Mouse (Mus musculus) hindbrain, embryonic 10.5 days (tissue): Measurements from ENCODE around the gene Picalm. TPM values are rescaled to one million over a fixed set of nuclear protein-coding genes. Genes with fewer than 3 reads are reported as not detected.
A peak's percentile ranks its signal among the peaks of the same experiment; 100 is the strongest.

ENCODE experiments used
- DNase-seq: peaks from one replicate; pipeline ENCODE4 v3.0.0-alpha.2; 2017; ENCODE audit warnings: low spot score
- H3K27ac ChIP-seq: fragments of 300-500 bp; sonication (generic); 2 replicates; pipeline ENCODE4 v1.5.1; 2016; ENCODE audit warnings: mild to moderate bottlenecking, moderate library complexity
- H3K27me3 ChIP-seq: fragments of 300-500 bp; sonication (generic); 2 replicates; pipeline ENCODE4 v1.6.1; 2016; ENCODE audit warnings: mild to moderate bottlenecking; ENCODE audit not compliant: poor library complexity, insufficient read depth, severe bottlenecking
- H3K36me3 ChIP-seq: fragments of 300-500 bp; sonication (generic); 2 replicates; pipeline ENCODE4 v1.6.1; 2016; ENCODE audit warnings: mild to moderate bottlenecking, moderate library complexity
- H3K4me1 ChIP-seq: fragments of 300-500 bp; sonication (generic); replicated peaks from 2 replicates; pipeline ENCODE4 v1.6.1; 2016; ENCODE audit warnings: mild to moderate bottlenecking
- H3K4me3 ChIP-seq: fragments of 300-500 bp; sonication (generic); 2 replicates; pipeline ENCODE4 v1.5.1; 2016; ENCODE audit warnings: mild to moderate bottlenecking, moderate library complexity
- H3K9me3 ChIP-seq: fragments of 300-500 bp; sonication (generic); 2 replicates; pipeline ENCODE4 v1.6.1; 2016; ENCODE audit warnings: mild to moderate bottlenecking, moderate library complexity
- WGBS: fragments of 180-500 bp; shearing (Covaris S2); methylation state at CpG from one replicate; pipeline ENCODE4 v1.1.7; 2016; 5-methylcytosine and 5-hydroxymethylcytosine counted together
- polyA plus RNA-seq: library from polyadenylated mRNA; unstranded; fragments of >200 nt; fragmentation: Nextera tagmentation; extraction: Ambion mirVana; gene quantifications from 2 replicates; pipeline ENCODE4 v1.2.1, GENCODE M21; 2016

Gene Picalm
- polyA plus RNA-seq, 1 experiment from 2014 or later = 26.3 TPM

GRCm38 (mm10) chr7:90100614-90101160 lies 29.3 kb upstream of the Picalm start:
- H3K4me3 ChIP-seq = no peak overlapping the region

GRCm38 (mm10) chr7:90116100-90116499 lies 13.9 kb upstream of the Picalm start:
- no peaks in the 10 kb centered on the region for H3K4me1 ChIP-seq
- no peaks in the 10 kb centered on the region for H3K9me3 ChIP-seq
- no peak overlapping the region for H3K4me3 ChIP-seq
- no peak for DNase-seq
- no peaks in the 10 kb centered on the region for H3K36me3 ChIP-seq
- no peak overlapping the region for H3K27ac ChIP-seq
- 100% methylated on average over 2 of the region's 2 CpGs for WGBS
- no peaks in the 10 kb centered on the region for H3K27me3 ChIP-seq

More at GRCm38 (mm10) chr7:90100614-90101160, 29.3 kb upstream of the Picalm start:
- Histone ChIP-seq H3K4me1 (peaks cover 6% of the 10 kb centered on the region), H3K9me3 (no peaks in the 10 kb centered on the region), H3K27me3 (no peaks in the 10 kb centered on the region; the same call in 1 of the 2 replicates), H3K27ac (no peak overlapping the region), H3K36me3 (no peaks in the 10 kb centered on the region)
- DNase-seq = no peak
- 87% methylated on average over 3 of the region's 3 CpGs for WGBS

GRCm38 (mm10) chr7:90120106-90120505 lies 9.9 kb upstream of the Picalm start:
- Histone ChIP-seq H3K27ac (no peak overlapping the region), H3K9me3 (no peaks in the 10 kb centered on the region), H3K4me3 (no peak overlapping the region), H3K4me1 (no peaks in the 10 kb centered on the region), H3K36me3 (0 out of 2 replicates have a peak, but pooled peaks cover 3% of the 10 kb centered on the region), H3K27me3 (no peaks in the 10 kb centered on the region)
- no peak for DNase-seq
- 90% methylated on average over 4 of the region's 4 CpGs for WGBS

GRCm38 (mm10) chr7:90124991-90125390 lies 5.0 kb upstream of the Picalm start:
- Histone ChIP-seq H3K27me3 (no peaks in the 10 kb centered on the region), H3K4me3 (no peak overlapping the region), H3K9me3 (no peaks in the 10 kb centered on the region), H3K36me3 (0 out of 2 replicates have a peak, but pooled peaks cover 3% of the 10 kb centered on the region), H3K4me1 (peaks cover 9% of the 10 kb centered on the region), H3K27ac (no peak overlapping the region)
- DNase-seq = no peak
- WGBS = 91% methylated on average over 5 of the region's 5 CpGs

GRCm38 (mm10) chr7:90128631-90129200 lies 1.3 kb upstream of the Picalm start:
- Histone ChIP-seq H3K27ac (peak overlapping the region; percentile 99), H3K4me3 (peak overlapping the region; percentile 94), H3K9me3 (no peaks in the 10 kb centered on the region), H3K36me3 (0 out of 2 replicates have a peak, but pooled peaks cover 3% of the 10 kb centered on the region), H3K4me1 (peaks cover 21% of the 10 kb centered on the region), H3K27me3 (no peaks in the 10 kb centered on the region)
- 85% methylated on average over 8 of the region's 8 CpGs for WGBS
- no peak for DNase-seq

- peak overlapping the region; percentile 94 for H3K4me3 ChIP-seq
- peak overlapping the region; percentile 99 for H3K27ac ChIP-seq
- no peak for DNase-seq
- under 1% methylated on average over 12 of the region's 12 CpGs for WGBS
- H3K9me3 ChIP-seq = no peaks in the 10 kb centered on the region
- H3K36me3 ChIP-seq = no peaks in the 10 kb centered on the region
- peaks cover 21% of the 10 kb centered on the region for H3K4me1 ChIP-seq
- no peaks in the 10 kb centered on the region for H3K27me3 ChIP-seq
Observed at GRCm38 (mm10) chr7:90129271-90129731, 712 bp upstream of the Picalm start.

- peak overlapping the region; percentile 94 for H3K4me3 ChIP-seq
- H3K36me3 ChIP-seq = no peaks in the 10 kb centered on the region
- H3K27ac ChIP-seq = peak overlapping the region; percentile 99
- no peaks in the 10 kb centered on the region for H3K9me3 ChIP-seq
- H3K27me3 ChIP-seq = no peaks in the 10 kb centered on the region
- H3K4me1 ChIP-seq = peaks cover 21% of the 10 kb centered on the region
- peak; percentile 50 for DNase-seq
- under 1% methylated on average over 39 of the region's 39 CpGs for WGBS
Observed at GRCm38 (mm10) chr7:90130501-90131375, 725 bp downstream of the Picalm start.

- no peak for DNase-seq
- H3K27me3 ChIP-seq = no peaks in the 10 kb centered on the region
- H3K27ac ChIP-seq = peak overlapping the region; percentile 99
- H3K4me1 ChIP-seq = peaks cover 21% of the 10 kb centered on the region
- H3K36me3 ChIP-seq = no peaks in the 10 kb centered on the region
- peak overlapping the region; percentile 94 for H3K4me3 ChIP-seq
- under 1% methylated on average over 2 of the region's 2 CpGs for WGBS
- H3K9me3 ChIP-seq = no peaks in the 10 kb centered on the region
Observed at GRCm38 (mm10) chr7:90131376-90131651, 1.3 kb downstream of the Picalm start.

GRCm38 (mm10) chr7:90131831-90132241 lies 1.8 kb downstream of the Picalm start:
- no peaks in the 10 kb centered on the region for H3K27me3 ChIP-seq
- H3K4me3 ChIP-seq = peak overlapping the region; percentile 94
- peak overlapping the region; percentile 99 for H3K27ac ChIP-seq
- DNase-seq = no peak
- no peaks in the 10 kb centered on the region for H3K36me3 ChIP-seq
- H3K4me1 ChIP-seq = peaks cover 21% of the 10 kb centered on the region
- 34% methylated on average over 7 of the region's 7 CpGs for WGBS
- H3K9me3 ChIP-seq = no peaks in the 10 kb centered on the region

GRCm38 (mm10) chr7:90132322-90132721 lies 2.3 kb downstream of the Picalm start:
- Histone ChIP-seq H3K9me3 (no peaks in the 10 kb centered on the region), H3K4me3 (peak overlapping the region; percentile 94), H3K27me3 (no peaks in the 10 kb centered on the region), H3K27ac (no peak overlapping the region), H3K36me3 (no peaks in the 10 kb centered on the region), H3K4me1 (peaks cover 21% of the 10 kb centered on the region)
- 78% methylated on average over 3 of the region's 3 CpGs for WGBS
- DNase-seq = no peak

GRCm38 (mm10) chr7:90136736-90137135 lies 6.7 kb downstream of the Picalm start:
- no peaks in the 10 kb centered on the region for H3K27me3 ChIP-seq
- H3K27ac ChIP-seq = no peak overlapping the region
- peaks cover 11% of the 10 kb centered on the region for H3K4me1 ChIP-seq
- H3K9me3 ChIP-seq = no peaks in the 10 kb centered on the region
- no peak overlapping the region for H3K4me3 ChIP-seq
- no peaks in the 10 kb centered on the region for H3K36me3 ChIP-seq
- DNase-seq = no peak
- 79% methylated on average over 3 of the region's 3 CpGs for WGBS

- Histone ChIP-seq H3K9me3 (no peaks in the 10 kb centered on the region), H3K4me1 (no peaks in the 10 kb centered on the region), H3K27ac (no peak overlapping the region), H3K27me3 (no peaks in the 10 kb centered on the region), H3K36me3 (no peaks in the 10 kb centered on the region), H3K4me3 (no peak overlapping the region)
- no peak for DNase-seq
- WGBS = 92% methylated on average over 4 of the region's 4 CpGs
Observed at GRCm38 (mm10) chr7:90138359-90138758, 8.3 kb downstream of the Picalm start.

GRCm38 (mm10) chr7:90140290-90140689 lies 10.3 kb downstream of the Picalm start:
- Histone ChIP-seq H3K9me3 (no peaks in the 10 kb centered on the region), H3K27me3 (no peaks in the 10 kb centered on the region), H3K36me3 (no peaks in the 10 kb centered on the region), H3K4me1 (0 out of 2 replicates have a peak, but pooled peaks cover 2% of the 10 kb centered on the region), H3K4me3 (no peak overlapping the region), H3K27ac (no peak overlapping the region)
- WGBS = 90% methylated on average over 3 of the region's 3 CpGs
- no peak for DNase-seq
